Mouse (Mus musculus) lung, postnatal 14 days (tissue): Measurements from ENCODE around the gene Spryd4.
A peak's percentile ranks its signal among the peaks of the same experiment; 100 is the strongest.
"Not testable (repeated sequence)": the region's sequence is repeated elsewhere in the genome, so short reads cannot be mapped to it uniquely, and the experiment has no call there.

ENCODE experiments used
- DNase-seq: peaks from one replicate; pipeline ENCODE4 v3.0.0; 2021

Spryd4 gene

GRCm38 (mm10) chr10:128225064-128225463 is 13.5 kb upstream of the Spryd4 start:
- DNase-seq, result no peak

- peak; percentile 6 for DNase-seq
Measured at GRCm38 (mm10) chr10:128221533-128222286, 10.1 kb upstream of the Spryd4 start.

- no peak for DNase-seq
Measured at GRCm38 (mm10) chr10:128218387-128219117, 6.9 kb upstream of the Spryd4 start.

- no peak for DNase-seq
Measured at GRCm38 (mm10) chr10:128214981-128215380, 3.4 kb upstream of the Spryd4 start.

- not testable (repeated sequence) for DNase-seq
Measured at GRCm38 (mm10) chr10:128214112-128214511, 2.5 kb upstream of the Spryd4 start.

GRCm38 (mm10) chr10:128212871-128213323 is 1.3 kb upstream of the Spryd4 start:
- peak; percentile 73 for DNase-seq

GRCm38 (mm10) chr10:128212148-128212547 is 541 bp upstream of the Spryd4 start:
- no peak for DNase-seq

- peak; percentile 3 for DNase-seq
Measured at GRCm38 (mm10) chr10:128210954-128211353, 653 bp downstream of the Spryd4 start.

GRCm38 (mm10) chr10:128210131-128210530 is 1.5 kb downstream of the Spryd4 start:
- DNase-seq, result no peak

- no peak for DNase-seq
Measured at GRCm38 (mm10) chr10:128209311-128210009, 2.1 kb downstream of the Spryd4 start.

GRCm38 (mm10) chr10:128208326-128208725 is 3.3 kb downstream of the Spryd4 start:
- DNase-seq, result no peak

GRCm38 (mm10) chr10:128204941-128205340 is 6.7 kb downstream of the Spryd4 start:
- no peak for DNase-seq

GRCm38 (mm10) chr10:128201856-128202255 is 9.8 kb downstream of the Spryd4 start:
- no peak for DNase-seq

- no peak for DNase-seq
Measured at GRCm38 (mm10) chr10:128194551-128195461, 16.8 kb downstream of the Spryd4 start.

- DNase-seq, result peak; percentile 97
Measured at GRCm38 (mm10) chr10:128194024-128194550, 17.5 kb downstream of the Spryd4 start, which contains the start of gene Gls2. Gene Gls2, plus strand, starts transcription at chr10:128194457.

GRCm38 (mm10) chr10:128193113-128193512 is 18.5 kb downstream of the Spryd4 start:
- no peak for DNase-seq

GRCm38 (mm10) chr10:128192030-128192766 is 19.4 kb downstream of the Spryd4 start:
- not testable (repeated sequence) for DNase-seq

GRCm38 (mm10) chr10:128191472-128191871 is 20.1 kb downstream of the Spryd4 start:
- no peak for DNase-seq

GRCm38 (mm10) chr10:128188242-128188877 is 23.2 kb downstream of the Spryd4 start:
- peak; percentile 90 for DNase-seq

GRCm38 (mm10) chr10:128187181-128187605 is 24.4 kb downstream of the Spryd4 start:
- DNase-seq, result no peak

GRCm38 (mm10) chr10:128185959-128186358 is 25.6 kb downstream of the Spryd4 start:
- DNase-seq, result peak; percentile 91
